Mouse (Mus musculus) layer of hippocampus, postnatal 10 days (tissue): ENCODE data around the gene Cdk17. TPM values are rescaled to one million over a fixed set of nuclear protein-coding genes. Genes with fewer than 3 reads are reported as not detected.
A peak's percentile ranks its signal among the peaks of the same experiment; 100 is the strongest.

Experiments used
- DNase-seq, 2 experiments: peaks; one replicate each; pipeline ENCODE4 v3.0.0; 2021; ENCODE audit warnings: low spot score in 2 of 2
- total RNA-seq, 2 experiments: library from RNA; stranded (reverse); gene quantifications; 2 replicates each; pipeline ENCODE4 v1.2.3; 2021

Cdk17 gene
- total RNA-seq, 2 experiments from 2014 or later = 116 to 120 TPM

DNA sequence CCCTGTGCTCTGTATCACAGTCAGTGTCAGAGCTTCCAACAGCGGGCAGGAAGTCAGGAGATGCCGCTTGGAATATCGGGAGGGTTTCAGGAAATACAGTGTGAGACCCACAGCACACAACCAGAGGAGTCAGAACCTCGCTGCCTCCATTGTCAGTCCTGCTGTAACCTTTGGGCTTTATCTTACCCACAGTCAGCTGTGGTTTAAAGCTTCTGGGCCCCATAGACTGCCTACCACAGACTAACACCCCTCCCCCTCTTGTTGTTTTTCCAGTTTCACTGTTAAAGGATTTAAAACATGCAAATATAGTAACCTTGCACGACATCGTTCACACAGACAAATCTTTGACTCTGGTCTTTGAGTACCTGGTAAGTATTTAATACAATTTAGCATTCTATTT, 65.1 kb downstream of the Cdk17 start:
- no peak for DNase-seq

- no peak for DNase-seq
Measured at GRCm38 (mm10) chr10:93227921-93228320, 67.2 kb downstream of the Cdk17 start.

GRCm38 (mm10) chr10:93228401-93229007, 67.8 kb downstream of the Cdk17 start:
- DNase-seq = no peak

- no peak for DNase-seq
Measured at GRCm38 (mm10) chr10:93231490-93231889, 70.8 kb downstream of the Cdk17 start.

DNA sequence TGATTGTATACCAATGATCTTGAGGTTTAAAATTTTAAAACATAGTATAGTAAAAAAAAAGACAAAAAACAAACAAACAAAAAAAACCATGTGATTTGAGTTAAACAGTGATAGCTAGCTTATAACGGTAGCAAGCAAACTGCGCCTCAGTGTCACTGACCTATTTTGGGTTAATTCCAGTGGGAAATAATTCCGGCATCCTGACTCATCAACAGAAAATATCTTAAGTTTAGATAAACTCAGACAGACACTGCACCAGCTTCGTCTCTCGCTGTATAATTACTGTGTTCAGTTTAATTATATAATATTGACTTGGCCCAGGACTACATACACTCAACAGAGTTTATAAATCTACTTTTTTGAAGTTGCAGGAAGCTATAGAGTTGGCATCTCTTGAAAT, 71.2 kb downstream of the Cdk17 start:
- no peak for DNase-seq

- no peak for DNase-seq
Measured at GRCm38 (mm10) chr10:93233665-93234194, 73.1 kb downstream of the Cdk17 start.

GRCm38 (mm10) chr10:93234692-93235091, 74.0 kb downstream of the Cdk17 start:
- no peak for DNase-seq

DNA sequence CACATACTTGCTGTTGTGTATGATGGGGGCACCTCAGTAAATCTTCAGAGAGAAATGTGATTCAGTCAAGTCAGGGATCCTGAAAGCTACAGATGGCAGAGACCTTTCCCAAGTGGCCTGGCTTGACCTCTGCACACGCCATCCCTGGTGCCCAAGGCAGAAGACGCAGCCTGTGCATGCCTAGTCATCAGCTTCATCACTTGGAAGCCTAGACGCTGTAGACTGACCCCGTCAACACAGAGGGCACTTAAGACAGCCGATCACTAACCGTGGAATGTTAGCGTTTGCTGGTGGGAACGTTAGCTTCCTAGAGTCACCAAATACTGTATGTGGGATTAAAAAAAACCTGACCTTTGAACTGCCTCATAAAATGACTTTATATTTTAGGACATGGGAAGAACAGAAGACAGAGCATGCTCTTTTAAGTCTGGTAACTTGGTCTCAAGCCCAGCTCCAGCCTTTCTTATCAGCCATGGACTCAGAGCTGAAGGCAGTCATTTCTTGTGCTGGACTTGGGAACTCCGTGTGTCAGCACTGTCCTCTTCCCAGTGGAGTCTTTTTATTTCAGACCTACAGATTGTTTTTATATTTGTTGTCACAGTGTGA, 78.6 kb downstream of the Cdk17 start:
- no peak for DNase-seq

DNA sequence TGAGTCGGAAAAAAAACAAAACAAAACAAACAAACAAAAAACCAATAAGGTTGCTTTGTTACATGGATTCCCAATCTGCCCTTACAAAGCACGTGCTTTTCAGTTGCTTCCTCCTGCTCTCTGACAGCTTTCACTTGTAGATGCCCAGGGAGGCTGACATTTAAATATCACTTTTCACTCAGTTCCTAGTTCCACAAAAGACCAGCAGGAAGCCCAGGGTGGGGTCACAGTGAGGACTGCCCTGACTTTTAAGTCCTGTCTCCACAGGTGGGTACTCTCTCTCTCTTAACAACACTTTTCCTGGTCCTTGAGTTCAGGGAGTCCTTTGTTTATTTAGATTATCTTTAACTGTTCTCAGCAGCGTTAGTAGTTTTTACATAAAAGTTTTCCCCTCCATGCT, 81.5 kb downstream of the Cdk17 start:
- DNase-seq = no peak

GRCm38 (mm10) chr10:93242861-93243260, 82.2 kb downstream of the Cdk17 start:
- no peak for DNase-seq

DNA sequence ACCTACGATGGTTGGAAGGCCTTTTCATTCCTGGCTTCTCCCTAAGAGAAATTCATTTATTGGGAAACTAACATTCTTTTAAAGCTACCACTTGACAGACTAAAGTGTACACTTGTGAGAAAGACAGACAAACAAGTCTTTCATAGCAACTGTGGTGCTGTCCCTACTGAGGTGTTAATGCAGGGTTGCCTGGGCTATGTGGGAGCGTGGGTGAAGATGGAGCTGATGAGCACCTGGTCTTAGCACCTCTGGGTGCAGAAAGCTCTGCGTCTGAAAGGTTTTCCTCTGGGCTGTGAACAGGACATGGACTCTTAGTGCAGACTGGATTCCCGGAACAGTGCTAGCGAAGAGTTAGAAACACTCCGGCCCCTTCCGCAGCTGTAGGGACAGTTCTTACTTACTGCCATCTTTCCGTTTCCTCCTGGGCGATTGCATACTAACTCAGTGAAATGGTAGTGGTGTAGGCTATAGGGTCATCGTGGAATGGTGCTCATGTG, 83.6 kb downstream of the Cdk17 start:
- DNase-seq = no peak

DNA sequence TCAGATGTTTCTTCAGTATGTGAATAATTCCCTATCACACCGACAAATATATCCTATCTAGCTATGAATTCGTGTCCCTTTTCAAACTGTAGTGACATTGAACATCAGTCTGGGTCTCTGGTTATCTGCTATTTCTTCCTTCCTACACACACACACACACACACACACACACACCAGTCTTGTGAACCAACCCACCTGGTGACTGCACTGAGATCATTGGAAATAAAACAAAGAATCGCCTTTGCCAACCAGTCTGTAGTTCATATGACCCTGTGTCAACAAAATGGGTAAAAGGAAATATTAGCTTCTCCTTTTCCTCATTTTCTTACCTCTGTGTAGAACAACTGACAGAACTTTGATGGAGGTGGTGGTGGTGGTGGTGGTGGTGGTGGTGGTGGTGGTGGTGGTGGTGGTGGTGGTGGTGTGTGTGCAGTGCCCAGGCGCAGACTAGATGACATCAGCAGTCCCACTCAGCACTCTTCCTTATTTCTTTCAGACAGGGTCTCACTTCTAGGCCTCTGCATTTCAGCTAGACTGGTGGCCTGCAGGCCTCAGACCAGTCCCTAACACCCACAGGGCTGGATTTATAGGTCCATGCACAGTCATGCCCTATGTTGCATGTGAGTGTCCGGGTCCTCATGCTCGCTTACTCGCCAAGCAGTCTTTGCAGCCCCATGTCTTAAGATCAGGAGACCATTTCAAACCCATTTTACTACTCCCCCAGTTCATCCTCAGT, 85.7 kb downstream of the Cdk17 start:
- no peak for DNase-seq

DNA sequence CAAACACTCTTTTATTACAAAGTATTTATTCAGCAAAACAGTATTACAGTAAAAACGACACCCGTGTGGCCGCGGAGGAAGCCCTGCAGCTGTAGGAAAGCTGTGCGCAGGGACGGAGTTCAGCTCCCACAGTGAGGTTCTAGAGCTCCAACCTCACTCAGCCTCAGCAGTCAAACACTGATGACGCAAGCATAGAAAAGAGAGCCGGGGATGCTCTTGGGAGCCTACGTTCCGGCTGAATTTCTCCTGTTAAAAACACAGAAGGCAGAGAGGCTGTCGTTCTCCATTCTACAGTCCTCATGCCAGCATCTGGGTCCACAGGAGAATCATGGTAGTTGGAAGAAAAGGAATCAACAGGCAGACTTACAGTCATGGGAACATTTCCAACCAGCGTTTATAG, 86.7 kb downstream of the Cdk17 start:
- DNase-seq = no peak

DNA sequence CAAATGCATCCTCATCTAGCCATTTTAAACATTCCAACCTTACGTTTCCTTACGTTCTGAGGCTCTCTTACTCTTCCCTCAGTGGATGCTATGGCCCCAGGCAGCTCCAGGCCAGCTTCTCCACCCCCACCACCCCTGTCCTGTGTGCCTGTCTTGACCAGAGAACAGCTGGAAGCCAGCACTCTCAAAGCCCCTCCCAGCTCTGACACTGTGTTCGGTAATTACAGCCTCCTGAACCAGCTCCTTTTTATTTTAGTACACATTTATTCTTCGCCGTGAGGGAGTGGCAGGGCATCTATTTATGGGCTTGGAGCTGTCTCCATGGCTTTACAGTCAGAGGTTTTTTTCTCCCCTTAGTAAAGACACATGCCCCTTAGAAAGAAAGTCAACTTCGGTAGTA, 87.2 kb downstream of the Cdk17 start:
- DNase-seq = no peak

DNA sequence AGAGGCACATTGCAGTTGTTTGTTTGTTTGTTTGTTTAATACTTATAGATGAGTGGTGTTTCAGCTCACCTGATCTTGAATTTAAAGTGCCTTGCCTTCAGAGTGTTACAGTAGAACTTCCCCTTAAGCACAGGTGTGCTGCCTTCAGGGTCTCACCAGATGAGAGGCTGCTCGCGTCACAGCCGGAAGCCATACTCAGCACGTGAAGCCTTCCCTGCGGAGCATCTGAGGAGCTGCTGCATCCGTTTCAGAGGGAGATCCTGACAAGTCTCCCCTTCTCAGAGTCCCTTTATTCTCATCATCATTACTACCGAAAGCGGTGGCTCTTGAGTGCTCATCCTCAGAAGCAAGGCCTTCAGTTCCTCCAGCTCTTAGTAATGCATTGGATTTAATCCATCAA, 87.7 kb downstream of the Cdk17 start:
- DNase-seq = no peak

DNA sequence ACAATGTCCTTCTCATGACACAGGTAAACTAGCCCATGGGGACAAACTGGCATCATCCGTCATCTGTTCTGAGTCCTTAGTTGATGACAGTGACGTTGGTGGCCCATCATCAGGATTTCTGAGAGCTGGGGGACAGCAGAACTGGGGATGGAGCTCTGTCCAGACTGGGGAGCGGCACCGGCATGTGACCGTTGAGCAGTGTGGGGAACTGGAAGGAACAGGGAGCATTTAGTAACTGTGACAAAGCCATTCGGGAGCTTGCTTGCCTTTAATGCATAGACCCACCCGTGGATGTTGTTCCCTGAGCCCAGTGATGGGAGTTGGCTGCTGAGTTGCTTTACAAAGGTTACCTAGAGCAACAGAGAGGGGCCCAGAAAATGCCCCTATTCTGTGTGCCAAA, 89.2 kb downstream of the Cdk17 start:
- DNase-seq = no peak

GRCm38 (mm10) chr10:93250436-93251317, 90.0 kb downstream of the Cdk17 start:
- DNase-seq = no peak

DNA sequence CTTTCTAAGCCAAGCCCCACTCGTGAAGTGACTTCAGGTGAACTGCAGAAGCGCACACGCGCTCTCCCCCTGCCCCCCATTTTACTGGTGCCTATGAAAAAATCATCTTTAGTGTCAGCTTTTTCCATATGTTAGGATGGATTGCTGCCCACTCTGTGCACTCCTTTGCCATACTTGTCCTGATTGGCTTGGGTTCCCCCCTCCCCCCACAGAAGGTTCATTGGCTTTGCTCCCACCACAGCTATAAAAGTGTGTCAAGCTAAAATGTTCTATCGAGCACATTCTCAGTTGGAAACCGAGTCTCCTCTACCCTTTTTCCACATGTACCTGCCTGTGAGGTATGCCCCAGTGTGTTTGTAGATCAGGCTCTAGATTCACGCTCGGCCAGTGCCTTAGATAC, 90.8 kb downstream of the Cdk17 start:
- no peak for DNase-seq

DNA sequence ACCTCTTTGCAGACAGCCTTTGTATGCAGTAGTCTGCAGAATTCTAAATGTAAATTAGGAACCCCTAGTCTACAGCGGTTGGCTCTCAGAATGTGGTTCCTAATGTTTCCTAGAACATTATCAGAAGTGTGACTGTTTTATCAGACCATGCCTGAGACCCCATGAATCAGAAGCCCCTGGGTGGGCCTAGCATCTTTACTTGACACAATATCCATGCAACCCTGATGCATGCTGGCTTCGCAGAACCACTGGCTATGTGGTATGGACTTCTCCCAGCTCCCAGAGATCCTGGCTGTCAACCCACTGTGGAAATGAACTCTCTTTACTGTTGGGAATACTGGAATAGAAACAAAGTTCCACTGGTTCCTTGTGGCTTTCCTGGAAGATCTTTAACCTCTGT, 92.0 kb downstream of the Cdk17 start:
- no peak for DNase-seq

GRCm38 (mm10) chr10:93253156-93253555, 92.5 kb downstream of the Cdk17 start:
- no peak for DNase-seq

- peak; percentile 65 to 70 for DNase-seq
Measured at GRCm38 (mm10) chr10:93255294-93255693, 94.6 kb downstream of the Cdk17 start.
